Mouse (Mus musculus) stomach, embryonic 14.5 days (tissue): ENCODE measurements around the gene Rnf186. TPM values are rescaled to one million over a fixed set of nuclear protein-coding genes. Genes with fewer than 3 reads are reported as not detected.

Source experiments
- ATAC-seq: fragments of 200-750 bp; cut with Nextera tagmentation; 2 replicates; pipeline ENCODE4 v1.8.0; 2017; ENCODE audit warnings: low read depth, moderate TSS enrichment; ENCODE audit not compliant: insufficient number of reproducible peaks, insufficient read depth, low FRiP score
- H3K27ac ChIP-seq: fragments of 300-500 bp; sonication (generic); 2 replicates; pipeline ENCODE4 v1.5.1; 2014; ENCODE audit warnings: mild to moderate bottlenecking, low read length, moderate library complexity, mixed read lengths
- H3K27me3 ChIP-seq: fragments of 300-500 bp; sonication (generic); 2 replicates; pipeline ENCODE4 v1.6.1; 2014; ENCODE audit warnings: low read length, control low read depth, mixed read lengths; ENCODE audit not compliant: control insufficient read depth, insufficient read depth
- H3K36me3 ChIP-seq: fragments of 300-500 bp; sonication (generic); 2 replicates; pipeline ENCODE4 v1.6.1; 2014; ENCODE audit warnings: mild to moderate bottlenecking, control low read depth, low read length, moderate library complexity, mixed read lengths; ENCODE audit not compliant: control insufficient read depth, insufficient read depth
- H3K4me1 ChIP-seq: fragments of 300-500 bp; sonication (generic); 2 replicates; pipeline ENCODE4 v1.6.1; 2014; ENCODE audit warnings: low read length, control low read depth, mixed read lengths; ENCODE audit not compliant: control insufficient read depth, insufficient read depth
- H3K4me2 ChIP-seq: fragments of 300-500 bp; sonication (generic); replicated peaks from 2 replicates; pipeline ENCODE4 v1.6.1; 2014; ENCODE audit warnings: low read depth, low read length, control low read depth
- H3K4me3 ChIP-seq: fragments of 300-500 bp; sonication (generic); 2 replicates; pipeline ENCODE4 v1.5.1; 2014; ENCODE audit warnings: low read depth, low read length, control low read depth
- H3K9ac ChIP-seq: fragments of 300-500 bp; sonication (generic); replicated peaks from 2 replicates; pipeline ENCODE4 v1.6.1; 2014; ENCODE audit warnings: low read depth, mild to moderate bottlenecking, control low read depth, low read length, moderate library complexity, mixed read lengths
- H3K9me3 ChIP-seq: fragments of 300-500 bp; sonication (generic); 2 replicates; pipeline ENCODE4 v1.6.1; 2016; ENCODE audit warnings: low read depth, low read length, control low read depth; ENCODE audit not compliant: control insufficient read depth
- WGBS: fragments of 180-500 bp; shearing (Covaris S2); extraction: QIAGEN DNeasy Blood & Tissue Kit; methylation state at CpG from one replicate; pipeline ENCODE4 v1.1.7; 2014; 5-methylcytosine and 5-hydroxymethylcytosine counted together
- polyA plus RNA-seq: library from polyadenylated mRNA; unstranded; fragments of >200 nt; fragmentation: Nextera tagmentation; extraction: Ambion mirVana; gene quantifications from 2 replicates; pipeline ENCODE4 v1.2.1, GENCODE M21; 2014

The Rnf186 gene
- polyA plus RNA-seq, 1 experiment from 2014 or later, result 14.2 TPM

DNA sequence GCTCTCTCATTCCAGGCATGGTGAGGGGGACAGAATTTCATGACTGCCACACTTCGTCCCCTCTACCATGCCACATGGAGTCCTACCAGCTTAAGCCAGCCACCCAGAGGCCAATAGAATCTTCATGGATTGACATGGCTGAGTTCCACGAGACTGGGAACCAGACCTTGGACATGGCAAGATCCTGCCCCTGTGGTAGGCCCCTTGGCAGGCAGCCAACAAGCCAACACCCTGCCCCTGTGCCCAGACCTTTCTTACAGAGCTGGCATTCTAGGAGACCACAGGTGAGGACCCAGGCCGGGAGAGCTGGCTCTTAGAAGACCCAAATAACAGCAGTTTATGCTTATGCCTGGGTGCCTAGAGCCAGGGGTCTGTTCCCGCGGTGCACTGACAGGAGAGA is 1.0 kb upstream of the Rnf186 start:
- Histone ChIP-seq H3K4me1 (peaks cover 4% of the 10 kb centered on the region; the same call in 1 of the 2 replicates), H3K9me3 (no peaks in the 10 kb centered on the region), H3K4me2 (no peak overlapping the region), H3K27ac (peak overlapping the region; percentile 61; the same call in 1 of the 2 replicates), H3K4me3 (no peak overlapping the region), H3K36me3 (no peaks in the 10 kb centered on the region), H3K27me3 (no peaks in the 10 kb centered on the region), H3K9ac (no peak overlapping the region)
- ATAC-seq, result no peak
- WGBS, result 51% methylated on average over 5 of the region's 5 CpGs

DNA sequence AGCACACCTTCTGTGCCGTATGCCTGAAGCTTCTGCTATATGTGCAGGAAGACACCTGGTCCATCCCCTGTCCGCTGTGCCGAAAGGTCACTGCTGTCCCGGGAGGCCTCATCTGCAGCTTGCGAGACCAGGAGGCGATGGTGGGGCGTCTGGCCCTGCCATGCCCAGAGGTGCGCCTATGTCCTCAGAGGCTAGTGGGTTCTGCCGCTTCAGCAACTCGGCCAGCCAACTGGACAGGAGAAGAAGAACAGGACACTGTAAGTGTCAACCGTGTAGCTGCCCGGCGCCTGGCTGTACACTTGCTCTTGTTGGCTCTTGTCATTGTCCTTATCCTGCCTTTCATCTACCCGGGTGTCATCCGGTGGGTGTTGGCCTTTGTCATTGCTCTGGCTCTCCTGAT is 573 bp downstream of the Rnf186 start:
- no peak for ATAC-seq
- Histone ChIP-seq H3K36me3 (no peaks in the 10 kb centered on the region), H3K9ac (no peak overlapping the region), H3K27ac (peak overlapping the region; percentile 71; the same call in 1 of the 2 replicates), H3K9me3 (no peaks in the 10 kb centered on the region), H3K4me2 (peak overlapping the region; percentile 28), H3K4me3 (0 out of 2 replicates have a peak overlapping the region, but pooled peaks have one; percentile 12), H3K4me1 (peaks cover 12% of the 10 kb centered on the region; the same call in 1 of the 2 replicates), H3K27me3 (no peaks in the 10 kb centered on the region)
- 88% methylated on average over 15 of the region's 15 CpGs for WGBS

DNA sequence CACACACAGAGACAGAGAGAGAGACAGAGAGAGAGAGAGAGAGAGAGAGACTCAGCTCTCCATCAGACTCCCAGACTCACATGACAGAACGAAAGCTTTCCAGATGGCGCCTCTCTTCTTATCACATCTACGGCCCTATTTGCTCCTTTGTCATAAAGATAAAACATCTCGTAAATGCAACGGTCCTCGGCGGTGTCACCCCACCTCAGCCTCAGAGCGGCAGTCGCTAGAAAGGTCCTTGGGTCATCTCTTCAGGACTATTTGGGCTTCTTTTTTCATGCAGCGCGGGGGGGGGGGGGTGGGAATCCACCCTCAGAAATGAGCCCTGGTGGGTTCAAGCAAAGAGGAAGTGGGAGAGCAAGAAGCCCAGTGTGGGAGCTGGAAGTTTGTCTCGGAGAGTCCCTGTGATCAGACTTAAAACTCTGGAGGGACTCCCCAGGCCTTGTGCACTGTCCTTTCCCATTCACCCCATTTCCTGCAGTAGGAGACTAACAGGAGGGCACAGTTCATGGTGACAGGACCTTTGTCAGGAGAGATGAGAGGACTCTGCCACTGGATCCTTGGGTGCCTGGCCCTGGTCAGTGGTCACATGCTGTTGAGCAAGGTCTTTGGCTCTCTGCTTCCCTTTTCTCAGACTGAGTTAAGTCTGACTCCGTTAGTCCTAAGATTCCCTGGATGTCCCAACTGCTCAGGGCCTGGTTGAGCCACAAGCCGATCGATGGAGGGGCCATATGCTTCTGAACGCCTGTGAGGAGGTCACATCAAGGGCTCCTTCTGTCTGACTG is 2.1 kb downstream of the Rnf186 start:
- ATAC-seq, result no peak
- Histone ChIP-seq H3K4me1 (peaks cover 13% of the 10 kb centered on the region; the same call in 1 of the 2 replicates), H3K4me3 (no peak overlapping the region), H3K9me3 (no peaks in the 10 kb centered on the region), H3K9ac (no peak overlapping the region), H3K36me3 (no peaks in the 10 kb centered on the region), H3K27me3 (no peaks in the 10 kb centered on the region), H3K4me2 (no peak overlapping the region), H3K27ac (no peak overlapping the region)
- WGBS, result 49% methylated on average over 16 of the region's 16 CpGs

DNA sequence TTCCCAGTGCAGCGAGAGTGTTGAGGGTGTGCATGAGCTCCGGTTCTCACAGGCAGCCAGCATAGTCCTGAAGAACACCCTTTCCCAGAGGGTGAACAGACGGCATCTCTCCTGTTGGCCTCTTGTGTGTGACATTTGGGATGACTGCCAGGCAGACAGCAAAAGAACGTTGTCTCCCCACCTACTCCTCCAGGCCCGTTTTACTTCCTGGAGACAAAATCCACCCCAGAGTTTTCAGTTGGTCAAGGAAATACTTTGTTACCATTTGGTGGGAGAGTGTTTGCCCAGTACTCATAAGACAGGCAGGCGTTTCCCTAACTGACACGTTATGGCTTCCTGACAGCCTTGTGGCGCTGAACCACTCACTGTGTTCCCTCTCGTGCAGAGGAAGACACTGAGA is 2.8 kb downstream of the Rnf186 start:
- no peak overlapping the region for H3K27ac ChIP-seq
- no peak overlapping the region for H3K9ac ChIP-seq
- no peak overlapping the region for H3K4me3 ChIP-seq

GRCm38 (mm10) chr4:138971371-138971770 is 4.5 kb downstream of the Rnf186 start:
- ATAC-seq, result no peak
- no peak overlapping the region for H3K9ac ChIP-seq
- H3K36me3 ChIP-seq, result no peaks in the 10 kb centered on the region
- H3K4me3 ChIP-seq, result no peak overlapping the region
- H3K9me3 ChIP-seq, result no peaks in the 10 kb centered on the region
- peaks cover 13% of the 10 kb centered on the region; the same call in 1 of the 2 replicates for H3K4me1 ChIP-seq
- H3K27me3 ChIP-seq, result no peaks in the 10 kb centered on the region
- H3K4me2 ChIP-seq, result no peak overlapping the region
- WGBS, result 85% methylated on average over 6 of the region's 6 CpGs
- H3K27ac ChIP-seq, result no peak overlapping the region

More for the DNA sequence above, 2.8 kb downstream of the Rnf186 start:
- no peak for ATAC-seq
- Histone ChIP-seq H3K36me3 (no peaks in the 10 kb centered on the region), H3K27me3 (no peaks in the 10 kb centered on the region), H3K4me1 (peaks cover 13% of the 10 kb centered on the region; the same call in 1 of the 2 replicates), H3K9me3 (no peaks in the 10 kb centered on the region), H3K4me2 (no peak overlapping the region)
- WGBS, result 43% methylated on average over 9 of the region's 9 CpGs

- Histone ChIP-seq H3K4me3 (peak overlapping the region; percentile 68), H3K36me3 (no peaks in the 10 kb centered on the region), H3K27ac (peak overlapping the region; percentile 91), H3K27me3 (no peaks in the 10 kb centered on the region), H3K4me1 (peaks cover 13% of the 10 kb centered on the region; the same call in 1 of the 2 replicates), H3K9ac (peak overlapping the region; percentile 88), H3K4me2 (peak overlapping the region; percentile 90), H3K9me3 (no peaks in the 10 kb centered on the region)
- ATAC-seq, result peak; percentile 29; the same call in 1 of the 2 replicates
- WGBS, result 18% methylated on average over 20 of the region's 20 CpGs
Measured at GRCm38 (mm10) chr4:138972139-138972826, 5.4 kb downstream of the Rnf186 start.

- WGBS, result under 1% methylated on average over 60 of the region's 60 CpGs
- Histone ChIP-seq H3K4me1 (peaks cover 13% of the 10 kb centered on the region; the same call in 1 of the 2 replicates), H3K36me3 (no peaks in the 10 kb centered on the region), H3K9ac (peak within 1 kb of the TSS; percentile 88), H3K4me2 (peak within 1 kb of the TSS; percentile 90), H3K27me3 (no peaks in the 10 kb centered on the region), H3K4me3 (peak within 1 kb of the TSS; percentile 68), H3K27ac (peak within 1 kb of the TSS; percentile 91), H3K9me3 (no peaks in the 10 kb centered on the region)
- ATAC-seq, result peak; percentile 72; the same call in 1 of the 2 replicates
Measured at GRCm38 (mm10) chr4:138972827-138973718, 6.2 kb downstream of the Rnf186 start, which contains the start of gene Tmco4. TSS of gene Tmco4 (plus strand) at chr4:138972888.
